Mouse (Mus musculus): Measurements from ENCODE around the gene Ppt2.

The Ppt2 gene

GRCm38 (mm10) chr17:34635671-34636070 is 7.4 kb upstream of the Ppt2 start:
- DNase-seq, result no peak

- peak; percentile 55 for DNase-seq
These were observed 4.0 kb upstream of the Ppt2 start for GRCm38 (mm10) chr17:34632261-34632691.

GRCm38 (mm10) chr17:34631647-34632046 is 3.3 kb upstream of the Ppt2 start:
- no peak for DNase-seq

- no peak for DNase-seq
These were observed 2.5 kb upstream of the Ppt2 start for GRCm38 (mm10) chr17:34630761-34631301.

GRCm38 (mm10) chr17:34629796-34630603 is 1.7 kb upstream of the Ppt2 start:
- no peak for DNase-seq

- DNase-seq, result peak; percentile 54
These were observed 976 bp upstream of the Ppt2 start, which contains the start of gene Prrt1 for GRCm38 (mm10) chr17:34629221-34629751. Prrt1 (plus strand) TSS chr17:34629533.

GRCm38 (mm10) chr17:34628644-34628967 is 296 bp upstream of the Ppt2 start:
- no peak for DNase-seq

- peak; percentile 78 for DNase-seq
These were observed 992 bp downstream of the Ppt2 start for GRCm38 (mm10) chr17:34627093-34627942.

GRCm38 (mm10) chr17:34626773-34627092 is 1.6 kb downstream of the Ppt2 start:
- DNase-seq, result no peak

GRCm38 (mm10) chr17:34626062-34626772 is 2.1 kb downstream of the Ppt2 start:
- DNase-seq, result no peak

- DNase-seq, result no peak
These were observed 3.3 kb downstream of the Ppt2 start for GRCm38 (mm10) chr17:34624981-34625380.

GRCm38 (mm10) chr17:34623161-34623560 is 5.1 kb downstream of the Ppt2 start:
- no peak for DNase-seq

GRCm38 (mm10) chr17:34621006-34621405 is 7.3 kb downstream of the Ppt2 start:
- DNase-seq, result no peak

- DNase-seq, result no peak
These were observed 9.3 kb downstream of the Ppt2 start for GRCm38 (mm10) chr17:34618999-34619398.

GRCm38 (mm10) chr17:34615871-34616270 is 12.4 kb downstream of the Ppt2 start, which contains the start of gene Egfl8:
Egfl8 (minus strand) TSS chr17:34615971.
- DNase-seq, result no peak

GRCm38 (mm10) chr17:34613830-34614229 is 14.5 kb downstream of the Ppt2 start:
- no peak for DNase-seq

GRCm38 (mm10) chr17:34613054-34613645 is 15.2 kb downstream of the Ppt2 start:
- no peak for DNase-seq

GRCm38 (mm10) chr17:34611050-34611449 is 17.3 kb downstream of the Ppt2 start:
- no peak for DNase-seq

GRCm38 (mm10) chr17:34607997-34608396 is 20.3 kb downstream of the Ppt2 start:
- no peak for DNase-seq

GRCm38 (mm10) chr17:34606186-34607039 is 21.9 kb downstream of the Ppt2 start:
- no peak for DNase-seq

GRCm38 (mm10) chr17:34605609-34606008 is 22.7 kb downstream of the Ppt2 start:
- DNase-seq, result peak; percentile 98
